Mouse (Mus musculus) mesoderm, embryonic 11.5 days (tissue): ENCODE data around the gene Ttbk1.
"Not testable (repeated sequence)": the region's sequence is repeated elsewhere in the genome, so short reads cannot be mapped to it uniquely, and the experiment has no call there.

Experiments
- DNase-seq: peaks from one replicate; pipeline ENCODE4 v3.0.0-alpha.2; 2012; ENCODE audit warnings: low read depth, low spot score

The Ttbk1 gene

GRCm38 (mm10) chr17:46487431-46487830 is at the start of gene Ttbk1:
Gene Ttbk1, minus strand, starts transcription at chr17:46487675.
- no peak for DNase-seq

DNA sequence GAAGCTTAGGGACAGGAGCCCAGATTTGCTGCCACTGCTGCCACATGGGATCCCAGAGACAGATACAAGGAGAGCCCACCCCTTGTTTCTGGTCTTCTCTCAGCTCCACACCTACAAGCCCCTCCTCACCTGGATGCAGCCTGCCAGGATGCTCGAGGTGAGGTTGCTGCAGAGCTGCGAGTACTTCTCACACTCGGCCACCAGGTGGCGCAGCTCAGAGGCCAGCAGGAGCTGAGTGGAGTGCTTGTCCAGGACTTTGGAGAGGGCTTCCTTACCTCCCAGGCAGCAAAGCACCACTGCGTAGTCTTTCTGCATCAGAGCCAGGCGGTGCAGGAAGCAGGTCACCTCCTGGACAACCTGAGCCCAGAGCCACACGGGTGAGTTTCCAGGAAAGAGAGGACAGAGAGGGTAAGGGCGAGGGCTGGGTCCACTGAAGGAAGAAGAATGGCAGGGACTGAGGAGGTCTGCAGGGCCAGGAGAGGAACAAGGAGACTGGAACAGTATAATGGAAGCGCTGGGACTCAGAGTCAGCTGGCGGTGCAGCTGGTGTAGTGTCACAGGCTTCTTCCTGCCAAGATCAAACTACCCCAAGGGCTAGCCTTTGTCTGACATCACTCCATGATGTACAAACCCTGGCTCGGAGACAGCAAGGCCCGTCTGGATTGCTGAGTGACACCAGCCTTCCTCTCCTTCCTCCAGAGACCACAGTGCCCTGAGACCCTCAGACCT is 38.3 kb upstream of the Ttbk1 start:
- DNase-seq = peak; percentile 82

DNA sequence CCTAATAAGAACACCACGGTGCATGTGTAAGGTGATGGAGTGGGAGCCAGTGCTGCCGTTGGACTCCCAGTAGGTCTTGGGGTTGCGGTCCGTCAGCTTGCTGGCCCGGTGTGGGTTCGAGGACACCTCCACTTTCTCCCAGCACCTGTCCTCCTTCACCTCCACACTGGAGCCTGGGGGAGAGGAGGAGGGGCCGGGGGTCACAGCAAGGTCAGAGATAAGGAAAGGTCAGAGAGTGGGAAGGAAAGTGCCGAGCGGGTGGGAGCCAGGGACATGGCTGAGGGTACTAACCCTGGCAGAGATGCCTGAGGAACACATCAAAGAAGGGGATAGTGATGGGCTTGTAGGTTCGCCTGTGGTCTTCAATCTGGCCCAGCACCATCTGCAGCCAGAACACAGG is 37.6 kb upstream of the Ttbk1 start:
- no peak for DNase-seq

GRCm38 (mm10) chr17:46521963-46522668 is 34.6 kb upstream of the Ttbk1 start:
- DNase-seq = no peak

DNA sequence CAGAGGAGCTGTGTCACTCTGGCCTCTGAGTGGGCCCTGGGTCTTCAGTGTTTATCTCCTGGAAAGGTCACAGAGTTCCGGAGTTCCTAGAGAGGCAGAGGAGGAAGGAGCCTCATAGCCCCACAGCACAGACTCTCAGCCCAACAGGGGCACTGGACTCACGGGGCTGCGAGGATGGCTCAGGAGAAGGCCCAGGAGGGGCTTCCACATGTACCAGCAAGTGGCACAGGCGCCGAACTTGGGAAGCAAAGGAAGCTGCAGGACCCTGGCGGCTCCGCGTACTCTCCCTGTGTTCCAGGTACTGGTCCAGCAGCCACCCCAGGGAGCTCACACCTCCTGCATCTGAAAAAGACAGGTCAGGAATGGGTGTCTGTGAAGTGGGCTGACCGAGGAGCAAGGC is 33.7 kb upstream of the Ttbk1 start:
- no peak for DNase-seq

GRCm38 (mm10) chr17:46520385-46520979 is 33.0 kb upstream of the Ttbk1 start:
- no peak for DNase-seq

GRCm38 (mm10) chr17:46519971-46520370 is 32.5 kb upstream of the Ttbk1 start:
- no peak for DNase-seq

DNA sequence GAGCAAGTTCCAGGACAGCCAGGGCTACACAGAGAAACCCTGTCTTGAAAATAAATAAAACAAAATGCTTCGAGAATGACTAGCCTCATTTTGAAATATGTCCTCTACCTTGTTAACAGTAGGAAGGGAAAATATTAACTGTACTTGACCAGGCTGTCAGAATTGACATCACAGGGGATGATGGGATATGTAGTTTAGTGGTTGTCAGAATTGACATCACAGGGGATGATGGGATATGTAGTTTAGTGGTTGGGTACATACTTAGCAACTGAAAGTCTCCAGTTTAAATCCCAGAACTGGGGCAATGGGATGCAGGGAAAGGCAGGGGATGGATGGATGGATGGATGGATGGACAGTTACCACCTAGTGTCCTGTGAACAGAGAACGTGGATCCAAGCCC is 25.9 kb upstream of the Ttbk1 start:
- DNase-seq = no peak

- DNase-seq = peak; percentile 59
Measured at GRCm38 (mm10) chr17:46511059-46511710, 23.7 kb upstream of the Ttbk1 start.

DNA sequence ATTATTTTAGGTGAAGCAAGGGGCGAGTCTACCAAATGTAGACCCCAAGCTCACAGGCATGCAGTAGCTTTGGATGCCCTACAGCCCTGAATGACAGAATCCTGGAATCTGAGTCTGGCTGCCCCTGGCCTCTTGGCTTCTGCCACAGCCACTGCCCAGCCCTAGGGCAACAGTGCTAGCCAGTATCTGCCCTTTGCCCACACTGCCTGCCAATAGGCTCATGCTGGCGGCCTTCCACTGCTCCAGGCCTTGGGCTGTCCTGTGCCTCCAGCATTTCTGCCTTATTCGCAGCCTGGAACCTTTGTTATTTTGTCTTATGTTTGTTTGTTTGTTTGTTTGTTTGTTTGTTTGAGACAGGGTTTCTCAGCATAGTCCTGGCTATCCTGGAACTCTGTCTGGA is 18.1 kb upstream of the Ttbk1 start:
- DNase-seq = no peak

DNA sequence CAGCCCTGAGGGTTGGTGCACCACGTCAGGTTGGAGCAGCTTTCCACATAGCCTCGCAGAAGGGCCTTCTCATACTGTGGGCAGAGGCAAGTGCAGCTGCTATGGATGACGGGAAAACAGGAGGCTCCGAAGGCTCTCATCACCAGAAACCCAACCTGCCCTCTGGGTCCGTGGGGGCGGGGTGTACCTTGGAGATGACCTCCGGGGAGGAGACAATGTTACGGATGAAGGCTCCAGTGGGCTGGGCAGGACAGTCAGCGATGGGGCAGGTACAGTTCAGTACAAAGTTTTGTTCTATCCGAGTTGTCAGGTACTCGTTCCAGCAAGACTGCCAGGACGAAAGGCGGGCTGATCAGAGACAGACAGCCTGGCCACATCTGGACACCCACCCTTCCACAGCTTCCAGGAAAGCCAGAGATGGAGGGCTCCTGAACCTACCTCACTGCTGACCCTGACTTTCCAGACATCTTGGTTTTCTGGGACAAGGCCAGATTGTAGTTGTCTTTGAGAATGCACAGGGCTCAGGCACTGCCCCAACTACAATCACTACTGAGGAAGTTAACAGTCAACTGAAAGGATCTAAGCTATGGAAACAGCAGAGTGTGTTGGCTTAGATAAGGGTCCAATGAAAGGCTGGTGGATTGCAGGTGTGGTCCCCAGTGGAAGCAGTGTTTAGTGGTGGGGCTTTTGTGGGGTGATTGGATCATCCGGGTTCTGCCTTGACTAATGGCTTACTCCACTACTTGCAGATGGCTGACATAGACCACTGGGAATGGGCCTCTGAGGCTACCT is 16.6 kb upstream of the Ttbk1 start:
- DNase-seq = no peak

DNA sequence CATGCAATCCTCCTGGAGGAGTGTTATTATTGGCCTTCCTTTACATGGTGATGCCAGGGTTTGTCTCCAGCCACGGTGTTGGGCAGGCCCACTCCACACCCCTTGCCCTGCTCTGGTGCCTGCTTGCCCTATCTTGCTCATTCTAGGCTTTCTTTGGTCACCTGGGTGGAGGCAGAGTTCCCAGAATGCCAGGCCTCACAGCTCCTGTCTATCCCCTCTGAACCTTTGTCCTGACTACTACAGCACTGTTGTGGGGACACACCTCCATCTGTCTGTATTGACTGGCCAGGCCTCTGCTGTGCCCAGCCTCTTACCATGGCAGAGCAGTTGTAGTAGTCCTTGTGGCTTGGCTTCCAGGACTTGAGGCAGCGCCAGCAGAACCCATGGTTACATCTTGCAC is 15.3 kb upstream of the Ttbk1 start:
- no peak for DNase-seq

DNA sequence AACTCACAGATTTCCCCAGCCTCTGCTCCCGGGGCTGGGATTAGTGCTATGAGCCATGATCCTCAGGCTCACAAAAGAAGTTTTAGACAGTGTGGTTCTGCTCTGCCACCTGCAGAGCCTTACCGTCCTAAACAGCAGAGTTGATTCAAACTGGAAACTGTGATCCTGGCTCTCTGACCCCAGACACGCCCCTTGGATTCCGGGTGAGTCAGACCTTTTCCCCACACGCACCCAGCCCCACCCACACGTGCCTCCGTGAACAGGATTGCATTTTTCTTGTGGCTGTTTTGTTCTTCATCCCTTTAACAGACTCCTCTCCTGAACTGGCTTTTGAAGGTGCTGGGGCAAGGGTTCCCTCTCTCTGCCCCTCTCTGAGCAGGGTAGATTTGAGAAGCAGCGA is 10.5 kb upstream of the Ttbk1 start:
- no peak for DNase-seq

GRCm38 (mm10) chr17:46496623-46497434 is 9.4 kb upstream of the Ttbk1 start, which contains the start of gene Dnph1:
Gene Dnph1, plus strand, starts transcription at chr17:46496711.
- peak; percentile 91 for DNase-seq

DNA sequence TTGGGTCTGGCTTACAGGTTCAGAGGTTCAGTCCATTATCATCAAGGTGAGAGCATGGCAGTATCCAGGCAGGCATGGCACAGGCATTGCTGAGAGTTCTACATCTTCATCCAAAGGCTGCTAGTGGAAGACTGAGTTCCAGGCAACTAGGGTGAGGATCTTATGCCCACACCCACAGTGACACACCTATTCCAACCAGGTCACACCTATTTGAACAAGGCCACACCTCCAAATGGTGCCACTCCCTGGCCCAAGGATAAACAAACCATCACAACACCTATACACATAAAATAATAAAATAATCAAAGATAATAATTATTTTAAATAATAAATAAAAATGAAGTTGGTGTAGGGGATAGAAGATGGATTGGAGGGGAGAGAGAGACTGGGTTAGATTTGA is 8.6 kb upstream of the Ttbk1 start:
- DNase-seq = not testable (repeated sequence)

DNA sequence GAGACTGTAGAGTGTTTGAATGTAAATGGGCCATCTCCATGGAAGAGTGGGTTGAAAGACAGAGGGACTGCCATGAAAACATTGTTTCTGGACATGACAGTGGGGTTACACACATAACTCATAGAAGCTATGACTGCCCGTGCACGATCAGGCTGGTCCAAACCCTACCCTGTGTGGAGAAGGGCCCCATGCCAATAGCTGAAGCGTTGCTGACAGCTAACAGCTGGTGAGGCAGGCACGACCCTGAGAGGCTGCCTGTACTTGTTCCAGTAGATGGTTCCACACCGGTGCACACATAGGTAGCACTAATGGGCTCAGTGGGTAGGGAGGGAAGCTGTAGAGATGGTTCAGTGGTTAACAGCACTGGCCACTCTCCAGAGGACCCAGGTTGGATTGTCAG is 8.0 kb upstream of the Ttbk1 start:
- no peak for DNase-seq

- no peak for DNase-seq
Measured at GRCm38 (mm10) chr17:46486995-46487394, 480 bp downstream of the Ttbk1 start.

DNA sequence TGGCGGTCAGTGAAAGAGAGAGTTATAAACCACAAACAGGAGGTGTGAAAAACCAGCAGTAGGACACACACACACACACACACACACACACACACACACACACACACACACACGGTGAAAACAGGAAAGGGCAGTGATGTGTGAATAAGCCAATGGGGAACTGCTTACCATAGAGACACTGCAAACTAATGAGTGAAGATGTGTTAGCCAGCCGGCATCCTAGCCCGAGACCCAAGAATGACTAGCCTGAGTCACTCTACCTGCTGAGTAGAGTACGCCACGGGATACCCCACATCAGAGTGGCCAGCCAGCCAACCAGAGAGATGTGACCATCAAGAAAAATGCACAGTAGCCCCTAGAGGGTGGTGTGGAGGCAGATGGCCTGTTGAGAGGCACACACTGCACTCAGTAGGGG is 3.0 kb downstream of the Ttbk1 start:
- no peak for DNase-seq

DNA sequence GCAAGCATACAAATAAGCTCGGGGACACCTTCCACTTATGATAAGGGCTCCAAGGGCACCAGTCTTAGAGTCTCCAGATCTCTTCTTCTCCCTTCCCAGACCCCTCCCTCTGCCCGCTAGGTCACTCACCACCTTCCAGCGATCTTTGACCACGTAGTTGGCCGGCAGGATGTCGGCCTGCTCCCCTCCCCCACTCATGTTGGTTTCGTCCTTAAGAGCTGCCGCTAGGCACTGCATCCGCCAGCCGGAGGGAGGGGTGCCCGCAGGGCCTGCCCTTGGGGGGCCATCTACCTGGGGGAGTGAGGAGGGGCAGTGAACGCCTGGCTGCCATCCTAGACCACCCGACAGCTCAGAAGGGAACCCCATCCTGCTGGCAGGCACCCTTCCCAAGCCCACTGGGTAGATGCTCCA is 3.4 kb downstream of the Ttbk1 start:
- peak; percentile 37 for DNase-seq

DNA sequence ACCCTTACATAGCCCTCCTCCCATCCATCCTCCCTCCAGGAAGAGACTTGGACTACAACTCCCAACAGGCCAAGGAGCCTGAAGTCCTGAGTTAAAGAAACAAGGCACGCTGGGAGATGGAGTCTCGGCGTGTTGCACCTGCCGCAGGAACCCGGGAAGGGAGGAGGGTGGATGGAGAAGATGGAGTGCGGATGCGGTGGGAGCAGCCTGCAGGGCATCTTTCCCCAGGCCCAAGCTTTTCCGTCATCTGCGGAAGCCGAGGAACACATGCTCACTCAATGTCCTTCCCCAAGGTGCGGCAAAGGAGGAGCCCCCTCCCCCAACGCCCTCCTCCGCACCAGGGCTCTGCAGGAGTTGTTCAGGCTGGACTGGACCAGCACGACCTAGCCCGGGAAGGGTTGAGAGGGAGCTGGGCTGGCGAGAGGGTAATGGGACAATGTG is 3.9 kb downstream of the Ttbk1 start:
- peak; percentile 37 for DNase-seq

- DNase-seq = no peak
Measured at GRCm38 (mm10) chr17:46477286-46477685, 10.2 kb downstream of the Ttbk1 start.
